Mouse (Mus musculus) embryonic facial prominence, embryonic 12.5 days (tissue): Measurements from ENCODE around the gene Actl10. TPM values are rescaled to one million over a fixed set of nuclear protein-coding genes. Genes with fewer than 3 reads are reported as not detected.
A peak's percentile ranks its signal among the peaks of the same experiment; 100 is the strongest.

Source experiments
- ATAC-seq: fragments of 200-750 bp; cut with Nextera tagmentation; 2 replicates; pipeline ENCODE4 v1.8.0; 2017; ENCODE audit not compliant: insufficient number of reproducible peaks, insufficient read depth, low FRiP score, low TSS enrichment
- H3K27ac ChIP-seq: fragments of 300-500 bp; sonication (generic); 2 replicates; pipeline ENCODE4 v1.5.1; 2016; ENCODE audit warnings: mild to moderate bottlenecking
- H3K27me3 ChIP-seq: fragments of 300-500 bp; sonication (generic); 2 replicates; pipeline ENCODE4 v1.6.1; 2016; ENCODE audit warnings: mild to moderate bottlenecking, moderate library complexity
- H3K36me3 ChIP-seq: fragments of 300-500 bp; sonication (generic); 2 replicates; pipeline ENCODE4 v1.6.1; 2016; ENCODE audit warnings: mild to moderate bottlenecking
- H3K4me1 ChIP-seq: fragments of 300-500 bp; sonication (generic); 2 replicates; pipeline ENCODE4 v1.6.1; 2016
- H3K4me2 ChIP-seq: fragments of 300-500 bp; sonication (generic); replicated peaks from 2 replicates; pipeline ENCODE4 v1.6.1; 2016; ENCODE audit warnings: mild to moderate bottlenecking, moderate library complexity
- H3K4me3 ChIP-seq: fragments of 300-500 bp; sonication (generic); 2 replicates; pipeline ENCODE4 v1.5.1; 2016; ENCODE audit warnings: mild to moderate bottlenecking
- H3K9ac ChIP-seq: fragments of 300-500 bp; sonication (generic); 2 replicates; pipeline ENCODE4 v1.6.1; 2016; ENCODE audit warnings: mild to moderate bottlenecking, moderate library complexity
- H3K9me3 ChIP-seq: fragments of 300-500 bp; sonication (generic); 2 replicates; pipeline ENCODE4 v1.6.1; 2016; ENCODE audit warnings: mild to moderate bottlenecking, moderate library complexity
- WGBS: fragments of 180-500 bp; shearing (Covaris S2); methylation state at CpG from one replicate; pipeline ENCODE4 v1.1.7; 2016; 5-methylcytosine and 5-hydroxymethylcytosine counted together
- polyA plus RNA-seq: library from polyadenylated mRNA; unstranded; fragments of >200 nt; fragmentation: Nextera tagmentation; extraction: Ambion mirVana; gene quantifications from 2 replicates; pipeline ENCODE4 v1.2.1, GENCODE M21; 2016

Actl10 gene
- polyA plus RNA-seq = 0.24 and 0.28 TPM in 2 replicates

- Histone ChIP-seq H3K27ac (no peak within 1 kb of the TSS), H3K27me3 (peaks cover 37% of the 10 kb centered on the region), H3K4me3 (0 out of 2 replicates have a peak within 1 kb of the TSS, but pooled peaks have one; percentile 2), H3K9ac (0 out of 2 replicates have a peak within 1 kb of the TSS, but pooled peaks have one; percentile 8), H3K4me1 (peaks cover 28% of the 10 kb centered on the region), H3K36me3 (no peaks in the 10 kb centered on the region), H3K9me3 (no peaks in the 10 kb centered on the region), H3K4me2 (peak within 1 kb of the TSS; percentile 32)
- 79% methylated on average over 4 of the region's 4 CpGs for WGBS
- ATAC-seq = no peak
Measured at GRCm38 (mm10) chr2:154551476-154551875, at the start of gene Actl10. Gene Actl10, plus strand, starts transcription at chr2:154551776.

GRCm38 (mm10) chr2:154507076-154507475 lies 44.5 kb upstream of the Actl10 start:
- no peak overlapping the region for H3K27ac ChIP-seq
- WGBS = 86% methylated on average over 2 of the region's 2 CpGs
- no peak overlapping the region for H3K4me3 ChIP-seq
- no peak for ATAC-seq
- H3K36me3 ChIP-seq = peaks cover 26% of the 10 kb centered on the region
- H3K4me1 ChIP-seq = no peaks in the 10 kb centered on the region
- no peaks in the 10 kb centered on the region for H3K9me3 ChIP-seq
- H3K27me3 ChIP-seq = no peaks in the 10 kb centered on the region
- no peak overlapping the region for H3K9ac ChIP-seq
- no peak overlapping the region for H3K4me2 ChIP-seq

- WGBS = 77% methylated on average over 9 of the region's 9 CpGs
- no peaks in the 10 kb centered on the region for H3K9me3 ChIP-seq
- no peak overlapping the region for H3K27ac ChIP-seq
- no peak overlapping the region for H3K4me2 ChIP-seq
- no peak overlapping the region for H3K9ac ChIP-seq
- H3K36me3 ChIP-seq = peaks cover 29% of the 10 kb centered on the region
- no peak overlapping the region for H3K4me3 ChIP-seq
- H3K27me3 ChIP-seq = no peaks in the 10 kb centered on the region
- H3K4me1 ChIP-seq = no peaks in the 10 kb centered on the region
- ATAC-seq = no peak
Measured at GRCm38 (mm10) chr2:154507566-154508283, 43.9 kb upstream of the Actl10 start.

GRCm38 (mm10) chr2:154508450-154508849 lies 43.1 kb upstream of the Actl10 start:
- Histone ChIP-seq H3K4me1 (no peaks in the 10 kb centered on the region), H3K9ac (no peak overlapping the region), H3K27ac (no peak overlapping the region), H3K4me2 (no peak overlapping the region), H3K36me3 (peaks cover 29% of the 10 kb centered on the region), H3K27me3 (no peaks in the 10 kb centered on the region), H3K9me3 (no peaks in the 10 kb centered on the region), H3K4me3 (no peak overlapping the region)
- no peak for ATAC-seq
- 88% methylated on average over 4 of the region's 4 CpGs for WGBS

GRCm38 (mm10) chr2:154510141-154510540 lies 41.4 kb upstream of the Actl10 start:
- no peaks in the 10 kb centered on the region for H3K4me1 ChIP-seq
- H3K27me3 ChIP-seq = no peaks in the 10 kb centered on the region
- ATAC-seq = no peak
- no peaks in the 10 kb centered on the region for H3K9me3 ChIP-seq
- no peak overlapping the region for H3K4me3 ChIP-seq
- no peak overlapping the region for H3K27ac ChIP-seq
- peaks cover 29% of the 10 kb centered on the region for H3K36me3 ChIP-seq
- no peak overlapping the region for H3K4me2 ChIP-seq
- WGBS = 90% methylated on average over 3 of the region's 3 CpGs
- no peak overlapping the region for H3K9ac ChIP-seq

GRCm38 (mm10) chr2:154516944-154517343 lies 34.6 kb upstream of the Actl10 start:
- Histone ChIP-seq H3K9ac (no peak overlapping the region), H3K4me2 (no peak overlapping the region), H3K27me3 (no peaks in the 10 kb centered on the region), H3K36me3 (peaks cover 41% of the 10 kb centered on the region), H3K27ac (no peak overlapping the region), H3K9me3 (no peaks in the 10 kb centered on the region), H3K4me3 (no peak overlapping the region), H3K4me1 (no peaks in the 10 kb centered on the region)
- no peak for ATAC-seq
- 83% methylated on average over 3 of the region's 3 CpGs for WGBS

- no peak overlapping the region for H3K4me2 ChIP-seq
- H3K36me3 ChIP-seq = peaks cover 39% of the 10 kb centered on the region
- H3K27ac ChIP-seq = no peak overlapping the region
- H3K27me3 ChIP-seq = no peaks in the 10 kb centered on the region
- no peaks in the 10 kb centered on the region for H3K9me3 ChIP-seq
- H3K4me1 ChIP-seq = no peaks in the 10 kb centered on the region
- no peak for ATAC-seq
- H3K4me3 ChIP-seq = no peak overlapping the region
- no peak overlapping the region for H3K9ac ChIP-seq
- WGBS = 94% methylated on average over 5 of the region's 5 CpGs
Measured at GRCm38 (mm10) chr2:154517424-154517823, 34.2 kb upstream of the Actl10 start.

- Histone ChIP-seq H3K4me1 (no peaks in the 10 kb centered on the region), H3K4me3 (no peak overlapping the region), H3K27ac (no peak overlapping the region), H3K9ac (no peak overlapping the region), H3K36me3 (peaks cover 68% of the 10 kb centered on the region), H3K27me3 (no peaks in the 10 kb centered on the region), H3K9me3 (no peaks in the 10 kb centered on the region), H3K4me2 (no peak overlapping the region)
- no peak for ATAC-seq
Measured at GRCm38 (mm10) chr2:154521449-154521848, 30.1 kb upstream of the Actl10 start.

GRCm38 (mm10) chr2:154522334-154522733 lies 29.2 kb upstream of the Actl10 start:
- Histone ChIP-seq H3K27me3 (no peaks in the 10 kb centered on the region), H3K4me3 (no peak overlapping the region), H3K27ac (no peak overlapping the region), H3K9me3 (no peaks in the 10 kb centered on the region), H3K9ac (no peak overlapping the region), H3K4me2 (no peak overlapping the region), H3K4me1 (no peaks in the 10 kb centered on the region), H3K36me3 (peaks cover 59% of the 10 kb centered on the region)
- WGBS = 91% methylated on average over 5 of the region's 5 CpGs
- ATAC-seq = no peak

- H3K27ac ChIP-seq = no peak overlapping the region
- H3K9ac ChIP-seq = no peak overlapping the region
- no peaks in the 10 kb centered on the region for H3K27me3 ChIP-seq
- no peak for ATAC-seq
- H3K4me2 ChIP-seq = no peak overlapping the region
- 95% methylated on average over 2 of the region's 2 CpGs for WGBS
- peaks cover 61% of the 10 kb centered on the region for H3K36me3 ChIP-seq
- H3K4me1 ChIP-seq = no peaks in the 10 kb centered on the region
- H3K4me3 ChIP-seq = no peak overlapping the region
- H3K9me3 ChIP-seq = no peaks in the 10 kb centered on the region
Measured at GRCm38 (mm10) chr2:154525285-154525684, 26.3 kb upstream of the Actl10 start.

- WGBS = 83% methylated on average over 3 of the region's 3 CpGs
- no peak for ATAC-seq
- H3K4me3 ChIP-seq = no peak overlapping the region
- no peaks in the 10 kb centered on the region for H3K27me3 ChIP-seq
- no peak overlapping the region for H3K4me2 ChIP-seq
- H3K36me3 ChIP-seq = peaks cover 66% of the 10 kb centered on the region
- H3K9ac ChIP-seq = no peak overlapping the region
- no peaks in the 10 kb centered on the region for H3K4me1 ChIP-seq
- no peaks in the 10 kb centered on the region for H3K9me3 ChIP-seq
- H3K27ac ChIP-seq = no peak overlapping the region
Measured at GRCm38 (mm10) chr2:154526531-154526930, 25.0 kb upstream of the Actl10 start.

- WGBS = 72% methylated on average over 3 of the region's 3 CpGs
- ATAC-seq = no peak
- Histone ChIP-seq H3K4me2 (no peak overlapping the region), H3K4me3 (no peak overlapping the region), H3K9me3 (no peaks in the 10 kb centered on the region), H3K27me3 (no peaks in the 10 kb centered on the region), H3K36me3 (peaks cover 67% of the 10 kb centered on the region), H3K4me1 (no peaks in the 10 kb centered on the region), H3K27ac (no peak overlapping the region), H3K9ac (no peak overlapping the region)
Measured at GRCm38 (mm10) chr2:154532888-154533287, 18.7 kb upstream of the Actl10 start.
